Mouse (Mus musculus): ENCODE data around the gene Ptchd1. TPM values are rescaled to one million over a fixed set of nuclear protein-coding genes. Genes with fewer than 3 reads are reported as not detected.

The Ptchd1 gene
- 0.25 TPM in 2 replicates for polyA plus RNA-seq (2015; fragmentation: Nextera tagmentation; extraction: Ambion mirVana)

- Histone ChIP-seq H3K4me1 (ENCODE audit: control insufficient read depth, insufficient read depth, low read length) (0 out of 2 replicates have a peak, but pooled peaks cover 6% of the 10 kb centered on the region), H3K9ac (ENCODE audit: low read length) (peak within 1 kb of the TSS; percentile 40; the same call in 1 of the 2 replicates), H3K27me3 (ENCODE audit: control insufficient read depth, insufficient read depth, low read length) (peaks cover 35% of the 10 kb centered on the region), H3K27ac (ENCODE audit: low read length) (no peak within 1 kb of the TSS), H3K36me3 (ENCODE audit: control insufficient read depth, insufficient read depth) (no peaks in the 10 kb centered on the region), H3K9me3 (replicated peaks; ENCODE audit: control insufficient read depth, low read length) (no peaks in the 10 kb centered on the region), H3K4me2 (ENCODE audit: low read depth, low read length) (peak within 1 kb of the TSS; percentile 87), H3K4me3 (ENCODE audit: low read length) (peak within 1 kb of the TSS; percentile 54)
- 13% methylated on average over 28 of the region's 34 CpGs for WGBS
- ATAC-seq (replicated peaks; ENCODE audit: extremely low read depth, insufficient read depth, low FRiP score) = no peak
These were observed at the start of gene Ptchd1 for GRCm38 (mm10) chrX:155623701-155624281. Gene Ptchd1, minus strand, starts transcription at chrX:155623814.

GRCm38 (mm10) chrX:155657971-155658370 is 34.4 kb upstream of the Ptchd1 start:
- WGBS = 81% methylated on average over 1 of the region's 1 CpGs
- no peak overlapping the region for H3K4me3 ChIP-seq (ENCODE audit: low read length)
- no peaks in the 10 kb centered on the region for H3K4me1 ChIP-seq (ENCODE audit: control insufficient read depth, insufficient read depth, low read length)
- H3K9me3 ChIP-seq (replicated peaks; ENCODE audit: control insufficient read depth, low read length) = no peaks in the 10 kb centered on the region
- no peak overlapping the region for H3K9ac ChIP-seq (ENCODE audit: low read length)
- ATAC-seq (replicated peaks; ENCODE audit: extremely low read depth, insufficient read depth, low FRiP score) = no peak
- no peaks in the 10 kb centered on the region for H3K27me3 ChIP-seq (ENCODE audit: control insufficient read depth, insufficient read depth, low read length)
- H3K36me3 ChIP-seq (ENCODE audit: control insufficient read depth, insufficient read depth) = no peaks in the 10 kb centered on the region
- H3K4me2 ChIP-seq (ENCODE audit: low read depth, low read length) = no peak overlapping the region
- H3K27ac ChIP-seq (ENCODE audit: low read length) = no peak overlapping the region

- Histone ChIP-seq H3K4me1 (ENCODE audit: control insufficient read depth, insufficient read depth, low read length) (no peaks in the 10 kb centered on the region), H3K9ac (ENCODE audit: low read length) (no peak overlapping the region), H3K4me2 (ENCODE audit: low read depth, low read length) (no peak overlapping the region), H3K27me3 (ENCODE audit: control insufficient read depth, insufficient read depth, low read length) (no peaks in the 10 kb centered on the region), H3K27ac (ENCODE audit: low read length) (no peak overlapping the region), H3K36me3 (ENCODE audit: control insufficient read depth, insufficient read depth) (no peaks in the 10 kb centered on the region), H3K9me3 (replicated peaks; ENCODE audit: control insufficient read depth, low read length) (0 out of 2 replicates have a peak, but pooled peaks cover 2% of the 10 kb centered on the region), H3K4me3 (ENCODE audit: low read length) (no peak overlapping the region)
- 73% methylated on average over 3 of the region's 3 CpGs for WGBS
- ATAC-seq (replicated peaks; ENCODE audit: extremely low read depth, insufficient read depth, low FRiP score) = no peak
These were observed 22.4 kb upstream of the Ptchd1 start for GRCm38 (mm10) chrX:155645975-155646374.

- 25% methylated on average over 1 of the region's 1 CpGs for WGBS
- ATAC-seq (replicated peaks; ENCODE audit: extremely low read depth, insufficient read depth, low FRiP score) = no peak
- H3K9me3 ChIP-seq (replicated peaks; ENCODE audit: control insufficient read depth, low read length) = 0 out of 2 replicates have a peak, but pooled peaks cover 2% of the 10 kb centered on the region
- H3K27ac ChIP-seq (ENCODE audit: low read length) = no peak overlapping the region
- no peak overlapping the region for H3K9ac ChIP-seq (ENCODE audit: low read length)
- no peak overlapping the region for H3K4me2 ChIP-seq (ENCODE audit: low read depth, low read length)
- H3K27me3 ChIP-seq (ENCODE audit: control insufficient read depth, insufficient read depth, low read length) = no peaks in the 10 kb centered on the region
- no peak overlapping the region for H3K4me3 ChIP-seq (ENCODE audit: low read length)
- no peaks in the 10 kb centered on the region for H3K36me3 ChIP-seq (ENCODE audit: control insufficient read depth, insufficient read depth)
- no peaks in the 10 kb centered on the region for H3K4me1 ChIP-seq (ENCODE audit: control insufficient read depth, insufficient read depth, low read length)
These were observed 20.4 kb upstream of the Ptchd1 start for GRCm38 (mm10) chrX:155643975-155644374.

- Histone ChIP-seq H3K36me3 (ENCODE audit: control insufficient read depth, insufficient read depth) (no peaks in the 10 kb centered on the region), H3K9ac (ENCODE audit: low read length) (no peak overlapping the region), H3K4me1 (ENCODE audit: control insufficient read depth, insufficient read depth, low read length) (0 out of 2 replicates have a peak, but pooled peaks cover 6% of the 10 kb centered on the region), H3K27me3 (ENCODE audit: control insufficient read depth, insufficient read depth, low read length) (peaks cover 35% of the 10 kb centered on the region), H3K4me2 (ENCODE audit: low read depth, low read length) (peak overlapping the region; percentile 34), H3K9me3 (replicated peaks; ENCODE audit: control insufficient read depth, low read length) (no peaks in the 10 kb centered on the region), H3K27ac (ENCODE audit: low read length) (no peak overlapping the region), H3K4me3 (ENCODE audit: low read length) (peak overlapping the region; percentile 6; the same call in 1 of the 2 replicates)
- 9% methylated on average over 13 of the region's 13 CpGs for WGBS
- no peak for ATAC-seq (replicated peaks; ENCODE audit: extremely low read depth, insufficient read depth, low FRiP score)
These were observed 2.1 kb upstream of the Ptchd1 start for GRCm38 (mm10) chrX:155625671-155626196.

- peaks cover 35% of the 10 kb centered on the region for H3K27me3 ChIP-seq (ENCODE audit: control insufficient read depth, insufficient read depth, low read length)
- peak overlapping the region; percentile 87 for H3K4me2 ChIP-seq (ENCODE audit: low read depth, low read length)
- H3K9ac ChIP-seq (ENCODE audit: low read length) = no peak overlapping the region
- H3K9me3 ChIP-seq (replicated peaks; ENCODE audit: control insufficient read depth, low read length) = no peaks in the 10 kb centered on the region
- WGBS = 23% methylated on average over 15 of the region's 15 CpGs
- H3K27ac ChIP-seq (ENCODE audit: low read length) = no peak overlapping the region
- H3K36me3 ChIP-seq (ENCODE audit: control insufficient read depth, insufficient read depth) = no peaks in the 10 kb centered on the region
- ATAC-seq (replicated peaks; ENCODE audit: extremely low read depth, insufficient read depth, low FRiP score) = no peak
- peak overlapping the region; percentile 54 for H3K4me3 ChIP-seq (ENCODE audit: low read length)
- 0 out of 2 replicates have a peak, but pooled peaks cover 6% of the 10 kb centered on the region for H3K4me1 ChIP-seq (ENCODE audit: control insufficient read depth, insufficient read depth, low read length)
These were observed 1.3 kb upstream of the Ptchd1 start for GRCm38 (mm10) chrX:155624895-155625294.

- ATAC-seq (replicated peaks; ENCODE audit: extremely low read depth, insufficient read depth, low FRiP score) = no peak
- Histone ChIP-seq H3K4me1 (ENCODE audit: control insufficient read depth, insufficient read depth, low read length) (0 out of 2 replicates have a peak, but pooled peaks cover 6% of the 10 kb centered on the region), H3K4me3 (ENCODE audit: low read length) (peak within 1 kb of the TSS; percentile 54), H3K27ac (ENCODE audit: low read length) (no peak within 1 kb of the TSS), H3K9ac (ENCODE audit: low read length) (peak within 1 kb of the TSS; percentile 40; the same call in 1 of the 2 replicates), H3K27me3 (ENCODE audit: control insufficient read depth, insufficient read depth, low read length) (peaks cover 35% of the 10 kb centered on the region), H3K4me2 (ENCODE audit: low read depth, low read length) (peak within 1 kb of the TSS; percentile 87), H3K36me3 (ENCODE audit: control insufficient read depth, insufficient read depth) (no peaks in the 10 kb centered on the region), H3K9me3 (replicated peaks; ENCODE audit: control insufficient read depth, low read length) (no peaks in the 10 kb centered on the region)
- WGBS = 16% methylated on average over 19 of the region's 19 CpGs
These were observed 777 bp upstream of the Ptchd1 start, which contains the start of gene Gm15155 for GRCm38 (mm10) chrX:155624341-155624841. Gene Gm15155, plus strand, starts transcription at chrX:155624741.

GRCm38 (mm10) chrX:155622961-155623599 is 534 bp downstream of the Ptchd1 start:
- Histone ChIP-seq H3K27me3 (ENCODE audit: control insufficient read depth, insufficient read depth, low read length) (peaks cover 35% of the 10 kb centered on the region), H3K27ac (ENCODE audit: low read length) (no peak overlapping the region), H3K9me3 (replicated peaks; ENCODE audit: control insufficient read depth, low read length) (no peaks in the 10 kb centered on the region), H3K4me3 (ENCODE audit: low read length) (peak overlapping the region; percentile 54), H3K4me1 (ENCODE audit: control insufficient read depth, insufficient read depth, low read length) (0 out of 2 replicates have a peak, but pooled peaks cover 6% of the 10 kb centered on the region), H3K9ac (ENCODE audit: low read length) (peak overlapping the region; percentile 40; the same call in 1 of the 2 replicates), H3K36me3 (ENCODE audit: control insufficient read depth, insufficient read depth) (no peaks in the 10 kb centered on the region), H3K4me2 (ENCODE audit: low read depth, low read length) (peak overlapping the region; percentile 87)
- WGBS = 18% methylated on average over 41 of the region's 69 CpGs
- ATAC-seq (replicated peaks; ENCODE audit: extremely low read depth, insufficient read depth, low FRiP score) = 0 out of 2 replicates have a peak, but pooled peaks have one; percentile 14
